Mouse (Mus musculus): ENCODE data around the gene Pth1r.
"Not testable (repeated sequence)": the region's sequence is repeated elsewhere in the genome, so short reads cannot be mapped to it uniquely, and the experiment has no call there.

The Pth1r gene

GRCm38 (mm10) chr9:110695165-110695755, 51.7 kb downstream of the Pth1r start:
- in situ Hi-C loops (cut with MboI; ENCODE audit: low pct_unique_long_range_greater_than_20kb in 1 of 2, low sequenced_read_pairs in 2 of 2, unreplicated experiment in 1 of 2) = no loop called here

GRCm38 (mm10) chr9:110689261-110689779, 57.6 kb downstream of the Pth1r start:
- in situ Hi-C loops (cut with MboI; ENCODE audit: low pct_unique_long_range_greater_than_20kb in 1 of 2, low sequenced_read_pairs in 2 of 2, unreplicated experiment in 1 of 2) = no loop called here

- in situ Hi-C loops (cut with MboI; ENCODE audit: low pct_unique_long_range_greater_than_20kb in 1 of 2, low sequenced_read_pairs in 2 of 2, unreplicated experiment in 1 of 2) = no loop called here
These were observed 59.1 kb downstream of the Pth1r start for GRCm38 (mm10) chr9:110687846-110688245.

GRCm38 (mm10) chr9:110687061-110687460, 59.9 kb downstream of the Pth1r start:
- in situ Hi-C loops (cut with MboI; ENCODE audit: low pct_unique_long_range_greater_than_20kb in 1 of 2, low sequenced_read_pairs in 2 of 2, unreplicated experiment in 1 of 2) = no loop called here

- in situ Hi-C loops (cut with MboI; ENCODE audit: low pct_unique_long_range_greater_than_20kb in 1 of 2, low sequenced_read_pairs in 2 of 2, unreplicated experiment in 1 of 2) = no loop called here
These were observed 60.5 kb downstream of the Pth1r start for GRCm38 (mm10) chr9:110686472-110686871.

- in situ Hi-C loops (cut with MboI; ENCODE audit: low pct_unique_long_range_greater_than_20kb in 1 of 2, low sequenced_read_pairs in 2 of 2, unreplicated experiment in 1 of 2) = no loop called here
These were observed 61.4 kb downstream of the Pth1r start for GRCm38 (mm10) chr9:110685591-110685990.

GRCm38 (mm10) chr9:110685187-110685586, 61.8 kb downstream of the Pth1r start:
- in situ Hi-C loops (cut with MboI; ENCODE audit: low pct_unique_long_range_greater_than_20kb in 1 of 2, low sequenced_read_pairs in 2 of 2, unreplicated experiment in 1 of 2) = no loop called here

- in situ Hi-C loops (cut with MboI; ENCODE audit: low pct_unique_long_range_greater_than_20kb in 1 of 2, low sequenced_read_pairs in 2 of 2, unreplicated experiment in 1 of 2) = no loop called here
These were observed 62.7 kb downstream of the Pth1r start for GRCm38 (mm10) chr9:110684100-110684831.

GRCm38 (mm10) chr9:110683574-110684099, 63.3 kb downstream of the Pth1r start:
- in situ Hi-C loops (cut with MboI; ENCODE audit: low pct_unique_long_range_greater_than_20kb in 1 of 2, low sequenced_read_pairs in 2 of 2, unreplicated experiment in 1 of 2) = no loop called here

- in situ Hi-C loops (cut with MboI; ENCODE audit: low pct_unique_long_range_greater_than_20kb in 1 of 2, low sequenced_read_pairs in 2 of 2, unreplicated experiment in 1 of 2) = not testable (repeated sequence)
These were observed 64.2 kb downstream of the Pth1r start for GRCm38 (mm10) chr9:110682697-110683096.

- in situ Hi-C loops (cut with MboI; ENCODE audit: low pct_unique_long_range_greater_than_20kb in 1 of 2, low sequenced_read_pairs in 2 of 2, unreplicated experiment in 1 of 2) = no loop called here
These were observed 64.7 kb downstream of the Pth1r start for GRCm38 (mm10) chr9:110682255-110682654.

- in situ Hi-C loops (cut with MboI; ENCODE audit: low pct_unique_long_range_greater_than_20kb in 1 of 2, low sequenced_read_pairs in 2 of 2, unreplicated experiment in 1 of 2) = no loop called here
These were observed 65.1 kb downstream of the Pth1r start for GRCm38 (mm10) chr9:110681817-110682216.

GRCm38 (mm10) chr9:110680736-110681507, 66.0 kb downstream of the Pth1r start:
- in situ Hi-C loops (cut with MboI; ENCODE audit: low pct_unique_long_range_greater_than_20kb in 1 of 2, low sequenced_read_pairs in 2 of 2, unreplicated experiment in 1 of 2) = no loop called here

GRCm38 (mm10) chr9:110678886-110679285, 68.1 kb downstream of the Pth1r start:
- in situ Hi-C loops (cut with MboI; ENCODE audit: low pct_unique_long_range_greater_than_20kb in 1 of 2, low sequenced_read_pairs in 2 of 2, unreplicated experiment in 1 of 2) = no loop called here

- in situ Hi-C loops (cut with MboI; ENCODE audit: low pct_unique_long_range_greater_than_20kb in 1 of 2, low sequenced_read_pairs in 2 of 2, unreplicated experiment in 1 of 2) = no loop called here
These were observed 70.4 kb downstream of the Pth1r start for GRCm38 (mm10) chr9:110676492-110676911.

GRCm38 (mm10) chr9:110673107-110673752, 73.7 kb downstream of the Pth1r start:
- in situ Hi-C loops (cut with MboI; ENCODE audit: low pct_unique_long_range_greater_than_20kb in 1 of 2, low sequenced_read_pairs in 2 of 2, unreplicated experiment in 1 of 2) = no loop called here

- in situ Hi-C loops (cut with MboI; ENCODE audit: low pct_unique_long_range_greater_than_20kb in 1 of 2, low sequenced_read_pairs in 2 of 2, unreplicated experiment in 1 of 2) = no loop called here
These were observed 74.4 kb downstream of the Pth1r start for GRCm38 (mm10) chr9:110672462-110673106.

All from mouse embryonic stem cell (cell line).